Mouse (Mus musculus): ENCODE measurements around the gene Rbl1. TPM values are rescaled to one million over a fixed set of nuclear protein-coding genes. Genes with fewer than 3 reads are reported as not detected.
A peak's percentile ranks its signal among the peaks of the same experiment; 100 is the strongest.

Gene Rbl1
- polyA plus RNA-seq, 1 experiment = 4.1 TPM

GRCm38 (mm10) chr2:157136176-157136575 is 68.2 kb downstream of the Rbl1 start:
- no peak for TF ChIP-seq REST (IDR thresholded peaks at IDR 0.05; ENCODE audit: insufficient read depth, insufficient read length)
- TF ChIP-seq USF1 (IDR thresholded peaks at IDR 0.05; ENCODE audit: low read depth) = no peak
- no peak for TF ChIP-seq TCF3 (IDR thresholded peaks at IDR 0.05; ENCODE audit: insufficient read length, low read depth)
- TF ChIP-seq POLR2AphosphoS2 (IDR thresholded peaks at IDR 0.05; ENCODE audit: insufficient read length, low read depth) = no peak
- no peak for TF ChIP-seq E2F4 (IDR thresholded peaks at IDR 0.05; ENCODE audit: insufficient read depth)
- no peak for TF ChIP-seq TCF12 (IDR thresholded peaks at IDR 0.05; ENCODE audit: insufficient read depth, poor library complexity, severe bottlenecking)
- TF ChIP-seq SRF (IDR thresholded peaks at IDR 0.05; ENCODE audit: control insufficient read depth, insufficient read length, low read depth) = no peak
- no peak for TF ChIP-seq MYOG (IDR thresholded peaks at IDR 0.05; ENCODE audit: control insufficient read depth in 1 of 3, insufficient read depth in 1 of 3, insufficient read length in 2 of 3, low read depth in 2 of 3)
- no peak for TF ChIP-seq POLR2A (IDR thresholded peaks at IDR 0.05; ENCODE audit: insufficient read length, low read depth)
- TF ChIP-seq MAX (IDR thresholded peaks at IDR 0.05; ENCODE audit: low read depth) = no peak
- no peak for TF ChIP-seq MYOD1 (IDR thresholded peaks at IDR 0.05; ENCODE audit: control insufficient read depth in 1 of 3, insufficient read length in 2 of 3, low read depth in 2 of 3)
- no peak for TF ChIP-seq CEBPB (IDR thresholded peaks at IDR 0.05; ENCODE audit: insufficient read depth, poor library complexity, severe bottlenecking)
- no peak overlapping the region for H3ac ChIP-seq (ENCODE audit: control insufficient read depth, insufficient read length)
- H3K79me2 ChIP-seq (ENCODE audit: control insufficient read depth, insufficient read depth) = peaks cover 13% of the 10 kb centered on the region
- no peaks in the 10 kb centered on the region for H3K27me3 ChIP-seq (ENCODE audit: control insufficient read depth, insufficient read depth, insufficient read length)
- H3K4me2 ChIP-seq (ENCODE audit: low read depth) = no peak overlapping the region
- no peaks in the 10 kb centered on the region for H3K36me3 ChIP-seq (ENCODE audit: control insufficient read depth, insufficient read depth)
- H3K4me3 ChIP-seq = no peak overlapping the region

- Histone ChIP-seq H3K4me2 (ENCODE audit: low read depth) (peak overlapping the region; percentile 63), H3K36me3 (ENCODE audit: control insufficient read depth, insufficient read depth) (no peaks in the 10 kb centered on the region), H3K79me2 (ENCODE audit: control insufficient read depth, insufficient read depth) (peaks cover 13% of the 10 kb centered on the region), H3ac (ENCODE audit: control insufficient read depth, insufficient read length) (no peak overlapping the region), H3K4me3 (peak overlapping the region; percentile 71), H3K27me3 (ENCODE audit: control insufficient read depth, insufficient read depth, insufficient read length) (no peaks in the 10 kb centered on the region)
- TF ChIP-seq SRF (IDR thresholded peaks at IDR 0.05; ENCODE audit: control insufficient read depth, insufficient read length, low read depth) = no peak
- no peak for TF ChIP-seq CEBPB (IDR thresholded peaks at IDR 0.05; ENCODE audit: insufficient read depth, poor library complexity, severe bottlenecking)
- TF ChIP-seq POLR2A (IDR thresholded peaks at IDR 0.05; ENCODE audit: insufficient read length, low read depth) = no peak
- TF ChIP-seq E2F4 (IDR thresholded peaks at IDR 0.05; ENCODE audit: insufficient read depth) = no peak
- no peak for TF ChIP-seq MYOG (IDR thresholded peaks at IDR 0.05; ENCODE audit: control insufficient read depth in 1 of 3, insufficient read depth in 1 of 3, insufficient read length in 2 of 3, low read depth in 2 of 3)
- TF ChIP-seq POLR2AphosphoS2 (IDR thresholded peaks at IDR 0.05; ENCODE audit: insufficient read length, low read depth) = no peak
- TF ChIP-seq REST (IDR thresholded peaks at IDR 0.05; ENCODE audit: insufficient read depth, insufficient read length) = no peak
- no peak for TF ChIP-seq MYOD1 (IDR thresholded peaks at IDR 0.05; ENCODE audit: control insufficient read depth in 1 of 3, insufficient read length in 2 of 3, low read depth in 2 of 3)
Observed at GRCm38 (mm10) chr2:157135529-157136120, 68.7 kb downstream of the Rbl1 start.

GRCm38 (mm10) chr2:157135014-157135413 is 69.3 kb downstream of the Rbl1 start, which contains the start of gene Samhd1:
TSS of gene Samhd1 (minus strand) at chr2:157135265.
- Histone ChIP-seq H3K4me2 (ENCODE audit: low read depth) (peak within 1 kb of the TSS; percentile 89), H3K4me3 (peak within 1 kb of the TSS; percentile 71), H3ac (ENCODE audit: control insufficient read depth, insufficient read length) (no peak within 1 kb of the TSS), H3K27me3 (ENCODE audit: control insufficient read depth, insufficient read depth, insufficient read length) (no peaks in the 10 kb centered on the region), H3K36me3 (ENCODE audit: control insufficient read depth, insufficient read depth) (no peaks in the 10 kb centered on the region), H3K79me2 (ENCODE audit: control insufficient read depth, insufficient read depth) (peaks cover 13% of the 10 kb centered on the region)
- no peak for TF ChIP-seq TCF3 (IDR thresholded peaks at IDR 0.05; ENCODE audit: insufficient read length, low read depth)
- peak; percentile 80 for TF ChIP-seq CEBPB (IDR thresholded peaks at IDR 0.05; ENCODE audit: insufficient read depth, poor library complexity, severe bottlenecking)
- no peak for TF ChIP-seq SRF (IDR thresholded peaks at IDR 0.05; ENCODE audit: control insufficient read depth, insufficient read length, low read depth)
- peak; percentile 78 for TF ChIP-seq POLR2AphosphoS2 (IDR thresholded peaks at IDR 0.05; ENCODE audit: insufficient read length, low read depth)
- TF ChIP-seq USF1 (IDR thresholded peaks at IDR 0.05; ENCODE audit: low read depth) = no peak
- TF ChIP-seq MYOG (IDR thresholded peaks at IDR 0.05; ENCODE audit: control insufficient read depth in 1 of 3, insufficient read depth in 1 of 3, insufficient read length in 2 of 3, low read depth in 2 of 3) = peak in 1 of 3 experiments; percentile 2
- no peak for TF ChIP-seq TCF12 (IDR thresholded peaks at IDR 0.05; ENCODE audit: insufficient read depth, poor library complexity, severe bottlenecking)
- no peak for TF ChIP-seq REST (IDR thresholded peaks at IDR 0.05; ENCODE audit: insufficient read depth, insufficient read length)
- no peak for TF ChIP-seq MAX (IDR thresholded peaks at IDR 0.05; ENCODE audit: low read depth)
- TF ChIP-seq POLR2A (IDR thresholded peaks at IDR 0.05; ENCODE audit: insufficient read length, low read depth) = peak; percentile 82
- TF ChIP-seq E2F4 (IDR thresholded peaks at IDR 0.05; ENCODE audit: insufficient read depth) = peak; percentile 52
- no peak for TF ChIP-seq MYOD1 (IDR thresholded peaks at IDR 0.05; ENCODE audit: control insufficient read depth in 1 of 3, insufficient read length in 2 of 3, low read depth in 2 of 3)

- peak overlapping the region; percentile 71 for H3K4me3 ChIP-seq
- no peaks in the 10 kb centered on the region for H3K36me3 ChIP-seq (ENCODE audit: control insufficient read depth, insufficient read depth)
- H3K79me2 ChIP-seq (ENCODE audit: control insufficient read depth, insufficient read depth) = peaks cover 13% of the 10 kb centered on the region
- H3ac ChIP-seq (ENCODE audit: control insufficient read depth, insufficient read length) = no peak overlapping the region
- H3K27me3 ChIP-seq (ENCODE audit: control insufficient read depth, insufficient read depth, insufficient read length) = no peaks in the 10 kb centered on the region
- no peak for TF ChIP-seq MYOD1 (IDR thresholded peaks at IDR 0.05; ENCODE audit: control insufficient read depth in 1 of 3, insufficient read length in 2 of 3, low read depth in 2 of 3)
- TF ChIP-seq POLR2A (IDR thresholded peaks at IDR 0.05; ENCODE audit: insufficient read length, low read depth) = no peak
- no peak for TF ChIP-seq CEBPB (IDR thresholded peaks at IDR 0.05; ENCODE audit: insufficient read depth, poor library complexity, severe bottlenecking)
- no peak for TF ChIP-seq MAX (IDR thresholded peaks at IDR 0.05; ENCODE audit: low read depth)
- TF ChIP-seq TCF3 (IDR thresholded peaks at IDR 0.05; ENCODE audit: insufficient read length, low read depth) = no peak
- no peak for TF ChIP-seq USF1 (IDR thresholded peaks at IDR 0.05; ENCODE audit: low read depth)
- TF ChIP-seq REST (IDR thresholded peaks at IDR 0.05; ENCODE audit: insufficient read depth, insufficient read length) = no peak
- no peak for TF ChIP-seq TCF12 (IDR thresholded peaks at IDR 0.05; ENCODE audit: insufficient read depth, poor library complexity, severe bottlenecking)
- no peak for TF ChIP-seq SRF (IDR thresholded peaks at IDR 0.05; ENCODE audit: control insufficient read depth, insufficient read length, low read depth)
- H3K4me2 ChIP-seq (ENCODE audit: low read depth) = peak overlapping the region; percentile 89
Observed at GRCm38 (mm10) chr2:157134479-157134931, 69.8 kb downstream of the Rbl1 start.

All from myocyte (in vitro differentiated cells).